Mouse (Mus musculus): ENCODE data around the gene Ptcd3.
"Not testable (repeated sequence)": the region's sequence is repeated elsewhere in the genome, so short reads cannot be mapped to it uniquely, and the experiment has no call there.

Gene Ptcd3

DNA sequence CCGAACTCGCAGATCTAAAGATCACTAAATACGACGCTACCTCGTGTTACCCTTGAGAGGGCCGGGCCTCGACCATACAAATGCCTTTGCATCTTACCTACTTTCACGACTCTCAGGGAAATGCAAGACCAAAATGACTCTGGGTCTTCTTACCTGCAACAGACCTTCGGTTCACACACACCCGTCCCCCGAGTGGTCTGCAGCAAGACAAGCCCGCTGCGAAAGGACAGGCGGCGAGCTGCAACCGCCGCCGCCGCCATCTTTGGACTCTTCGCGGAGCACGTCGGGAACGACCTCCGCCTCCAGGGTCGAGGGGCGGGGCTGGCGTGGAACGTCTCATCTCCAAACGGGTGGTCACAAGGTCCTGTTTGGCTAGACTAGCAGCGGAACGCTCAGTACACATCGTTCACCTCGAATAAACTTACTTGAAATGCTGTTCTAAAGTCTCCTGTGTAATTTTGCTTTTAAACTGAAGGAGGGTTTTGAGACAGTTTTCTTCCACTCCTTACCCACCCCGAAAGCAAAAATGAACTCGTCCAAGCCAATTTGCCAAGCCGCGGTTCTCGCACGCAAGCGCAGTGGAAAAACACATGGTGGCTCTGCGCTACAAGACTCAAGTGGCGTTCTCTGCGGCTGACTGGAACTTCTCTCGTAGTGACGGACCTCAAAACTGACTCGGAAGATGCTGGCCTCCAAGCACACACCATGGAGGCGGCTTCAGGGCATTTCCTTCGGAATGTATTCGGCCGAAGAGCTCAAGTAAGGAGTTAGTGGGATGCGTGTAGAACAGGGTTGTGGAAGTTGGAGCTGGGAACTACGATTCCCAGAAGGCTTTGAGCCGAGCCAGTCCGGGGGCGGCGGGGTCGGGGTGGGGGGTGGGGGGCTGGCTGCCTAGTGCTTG, at the start of gene Ptcd3, which contains the start of gene Polr1a:
Gene Ptcd3, minus strand, starts transcription at position 270 of the 901 bp plus-strand sequence.
Gene Polr1a, plus strand, starts transcription at position 573 of the 901 bp plus-strand sequence.
- peak; percentile 84 to 90 for DNase-seq (ENCODE audit: low spot score in 2 of 2)

GRCm38 (mm10) chr6:71951192-71951591, 42.6 kb upstream of the Ptcd3 start:
- DNase-seq (ENCODE audit: low spot score in 2 of 2): no peak

- DNase-seq (ENCODE audit: low spot score in 2 of 2): no peak
Measured at GRCm38 (mm10) chr6:71950592-71950991, 42.0 kb upstream of the Ptcd3 start.

GRCm38 (mm10) chr6:71949721-71950120, 41.2 kb upstream of the Ptcd3 start:
- no peak for DNase-seq (ENCODE audit: low spot score in 2 of 2)

GRCm38 (mm10) chr6:71946121-71946520, 37.6 kb upstream of the Ptcd3 start:
- no peak for DNase-seq (ENCODE audit: low spot score in 2 of 2)

DNA sequence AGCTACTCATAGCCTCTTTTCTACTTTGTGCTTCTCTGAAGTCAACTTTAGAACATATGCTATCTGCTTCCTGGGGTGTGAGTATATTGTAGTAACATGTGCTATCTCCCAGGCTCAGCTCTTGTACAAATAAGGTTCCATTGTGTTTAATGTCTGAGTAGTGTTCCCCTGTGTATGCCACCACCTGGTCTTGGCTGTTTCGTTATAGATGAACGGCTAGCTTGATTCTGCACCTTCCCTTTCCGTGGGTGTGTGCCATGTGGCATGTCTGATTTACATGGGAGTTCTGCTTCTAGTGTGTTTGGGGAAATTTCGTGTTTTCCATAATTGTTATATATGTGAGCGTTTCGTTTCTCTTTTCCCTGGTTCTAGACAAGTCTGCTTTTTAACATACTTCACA, 36.6 kb upstream of the Ptcd3 start:
- no peak for DNase-seq (ENCODE audit: low spot score in 2 of 2)

- no peak for DNase-seq (ENCODE audit: low spot score in 2 of 2)
Measured at GRCm38 (mm10) chr6:71940912-71941311, 32.4 kb upstream of the Ptcd3 start.

DNA sequence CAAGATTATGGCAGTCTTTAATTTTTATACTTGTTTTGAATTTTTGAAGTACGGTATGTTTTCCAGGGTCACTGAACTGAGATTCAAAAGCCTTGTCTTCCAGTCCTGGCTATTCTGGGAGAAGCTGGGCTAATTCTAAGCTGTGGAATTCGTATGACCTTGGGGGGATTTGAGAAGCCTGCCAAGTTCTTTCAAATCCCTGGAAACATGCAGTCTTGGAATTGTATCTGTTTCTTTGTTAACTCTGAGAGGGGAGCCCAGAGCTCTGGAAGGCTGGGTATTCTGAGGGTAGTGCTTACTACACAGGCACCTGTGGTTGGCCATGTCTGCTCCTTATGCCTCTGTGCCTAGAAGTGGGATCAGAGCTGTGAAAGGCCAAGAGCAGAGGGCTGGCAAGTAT, 27.2 kb upstream of the Ptcd3 start:
- no peak for DNase-seq (ENCODE audit: low spot score in 2 of 2)

DNA sequence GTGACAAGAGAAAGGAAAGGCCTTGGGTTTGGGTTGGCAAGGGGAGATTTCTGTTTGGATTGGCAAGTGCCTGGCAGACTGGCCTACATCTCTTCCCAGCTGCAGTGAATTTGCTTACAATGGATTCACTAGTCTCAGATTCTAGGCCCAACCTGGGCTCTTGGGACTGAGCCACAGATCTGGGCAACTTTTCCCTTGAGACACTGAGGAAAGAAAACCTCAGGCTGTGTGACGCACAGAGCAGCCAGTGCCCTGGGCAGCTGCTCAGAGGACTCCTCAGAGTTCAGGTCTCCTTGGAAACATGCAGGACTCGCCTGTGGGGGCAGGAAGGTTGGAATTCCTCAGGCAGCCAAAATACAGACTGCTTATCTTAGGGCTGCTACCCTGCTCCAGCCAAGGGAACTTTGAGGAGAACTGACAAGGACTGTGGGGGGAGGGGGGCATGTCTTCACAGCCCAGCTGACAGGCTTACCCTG, 25.6 kb upstream of the Ptcd3 start:
- DNase-seq (ENCODE audit: low spot score in 2 of 2): no peak

DNA sequence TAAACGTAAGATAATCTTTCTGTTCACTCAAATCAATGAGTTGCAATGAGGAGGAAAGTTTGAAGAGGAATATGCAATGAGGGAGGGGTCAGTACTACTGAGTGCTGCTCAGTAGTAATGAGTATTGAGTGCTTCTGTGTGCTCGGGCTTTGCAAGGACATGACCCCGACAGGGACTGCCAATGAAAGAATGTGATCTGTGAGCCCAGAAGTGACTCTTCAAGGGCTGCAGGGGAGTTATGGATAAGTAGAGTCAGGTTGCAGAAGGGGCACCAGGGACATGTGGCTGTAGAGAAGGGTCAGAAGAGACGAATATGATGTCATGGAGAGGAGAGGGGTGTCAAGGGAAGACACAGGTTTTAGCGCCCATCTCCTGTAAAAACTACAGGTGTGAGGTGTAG, 23.8 kb upstream of the Ptcd3 start:
- DNase-seq (ENCODE audit: low spot score in 2 of 2): no peak

GRCm38 (mm10) chr6:71930830-71931437, 22.4 kb upstream of the Ptcd3 start:
- DNase-seq (ENCODE audit: low spot score in 2 of 2): no peak

GRCm38 (mm10) chr6:71930053-71930452, 21.5 kb upstream of the Ptcd3 start:
- no peak for DNase-seq (ENCODE audit: low spot score in 2 of 2)

- peak in 1 of 2 experiments; percentile 52 for DNase-seq (ENCODE audit: low spot score in 2 of 2)
Measured at GRCm38 (mm10) chr6:71927911-71928310, 19.4 kb upstream of the Ptcd3 start.

GRCm38 (mm10) chr6:71925233-71925632, 16.7 kb upstream of the Ptcd3 start:
- not testable (repeated sequence) for DNase-seq (ENCODE audit: low spot score in 2 of 2)

DNA sequence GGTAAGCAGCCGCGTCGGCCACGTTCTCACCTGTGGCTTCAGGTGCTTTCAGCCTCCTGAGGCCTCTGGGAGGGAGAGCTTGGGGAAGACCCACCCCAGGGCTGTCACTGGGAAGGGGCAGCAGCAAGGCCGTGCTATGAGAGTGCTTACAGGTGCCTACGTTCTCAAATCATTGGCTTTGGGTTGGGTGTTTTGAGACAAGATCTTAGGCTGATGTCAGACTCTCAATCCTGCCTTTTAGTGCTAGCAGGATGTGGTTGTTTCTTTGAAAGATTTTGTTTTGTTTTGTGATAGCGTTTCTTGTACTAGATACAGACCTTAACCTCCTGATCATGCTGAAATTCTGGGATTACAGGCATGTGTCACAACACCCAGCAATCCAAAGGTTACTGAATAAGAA, 12.2 kb upstream of the Ptcd3 start:
- DNase-seq (ENCODE audit: low spot score in 2 of 2): no peak

- DNase-seq (ENCODE audit: low spot score in 2 of 2): no peak
Measured at GRCm38 (mm10) chr6:71911686-71912450, 3.3 kb upstream of the Ptcd3 start.

GRCm38 (mm10) chr6:71909840-71910239, 1.3 kb upstream of the Ptcd3 start:
- DNase-seq (ENCODE audit: low spot score in 2 of 2): no peak

- DNase-seq (ENCODE audit: low spot score in 2 of 2): no peak
Measured at GRCm38 (mm10) chr6:71909384-71909783, 834 bp upstream of the Ptcd3 start.

DNA sequence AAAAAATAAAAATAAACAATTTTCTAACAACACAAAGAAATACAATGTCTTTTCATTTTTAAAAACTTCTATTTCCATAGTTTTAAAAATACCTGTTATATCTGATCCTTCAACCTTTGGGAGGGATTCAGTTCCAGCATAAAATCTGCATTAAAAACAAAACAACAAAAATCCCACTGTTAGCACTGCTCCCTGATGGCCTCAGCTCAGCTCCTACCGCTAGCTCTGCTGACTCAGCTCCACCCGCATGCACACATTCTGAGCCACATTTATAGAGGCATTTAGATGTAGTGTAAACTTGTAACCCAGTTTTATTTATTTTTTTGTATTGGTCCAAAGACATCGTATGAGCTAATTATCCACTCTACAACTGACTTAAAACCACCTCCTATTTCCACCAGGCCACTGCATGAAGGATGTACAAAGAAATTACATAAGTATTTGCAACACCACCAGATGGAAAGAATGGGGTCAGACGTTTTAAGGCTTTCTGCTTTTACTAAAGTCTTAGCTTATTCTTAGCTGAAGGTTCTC, 781 bp downstream of the Ptcd3 start:
- DNase-seq (ENCODE audit: low spot score in 2 of 2): no peak

GRCm38 (mm10) chr6:71893263-71893662, 15.3 kb downstream of the Ptcd3 start:
- DNase-seq (ENCODE audit: low spot score in 2 of 2): no peak

DNA sequence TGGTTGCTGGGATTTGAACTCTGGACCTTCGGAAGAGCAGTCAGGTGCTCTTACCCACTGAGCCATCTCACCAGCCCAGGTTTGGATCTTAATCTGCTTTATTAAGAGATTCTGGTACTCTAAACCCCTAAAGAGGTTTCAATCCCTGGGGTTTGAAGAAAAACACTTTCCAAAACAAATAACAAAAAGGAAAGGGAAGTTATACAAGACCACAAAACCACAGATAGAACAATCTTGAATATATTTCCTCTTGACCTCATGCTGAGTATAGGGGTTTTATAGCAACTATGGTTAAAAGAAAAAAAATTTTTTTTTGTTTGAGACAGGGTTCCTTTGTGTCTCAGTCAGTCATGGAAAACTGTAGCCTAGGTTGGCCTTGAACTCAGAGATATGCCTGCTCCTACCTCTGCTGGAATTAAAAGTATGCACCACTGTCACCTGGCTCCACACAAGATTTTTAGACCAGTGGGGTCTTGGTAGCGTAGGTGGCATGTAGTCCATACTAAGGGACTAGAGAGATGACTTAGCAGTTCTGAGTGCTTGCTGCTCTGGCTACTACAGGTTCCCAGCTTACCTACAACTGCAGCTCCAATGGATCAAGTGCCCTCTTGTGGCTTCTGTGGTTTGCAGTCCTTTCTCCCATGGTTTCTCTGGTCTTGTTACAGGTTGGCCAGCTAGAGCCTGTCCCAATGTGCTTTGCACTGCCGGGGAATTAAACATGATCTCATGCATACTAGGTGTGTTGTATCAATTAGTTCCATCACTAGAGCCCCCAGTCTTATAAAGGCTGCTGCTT, 30.4 kb downstream of the Ptcd3 start:
- DNase-seq (ENCODE audit: low spot score in 2 of 2): no peak
